Mouse (Mus musculus) MEL (cell line): Measurements from ENCODE around the gene Abca7.
A peak's percentile ranks its signal among the peaks of the same experiment; 100 is the strongest.

ENCODE experiments used
- CTCF ChIP-seq, 3 experiments: IDR thresholded peaks in 2 of 3; conservative IDR thresholded peaks in 1 of 3; 2 replicates each; pipeline ENCODE4 v1.5.1; 2011 to 2012; ENCODE audit warnings: low read length in 3 of 3, low read depth in 2 of 3, mild to moderate bottlenecking in 2 of 3, improper control_type of control experiment in 1 of 3, inconsistent platforms in 1 of 3, mixed read lengths in 1 of 3, moderate library complexity in 1 of 3; ENCODE audit not compliant: control insufficient read depth in 1 of 3, insufficient read depth in 1 of 3, poor library complexity in 1 of 3, severe bottlenecking in 1 of 3
- KAT2A ChIP-seq: conservative IDR thresholded peaks from 2 replicates; pipeline ENCODE4 v1.6.1; 2012; ENCODE audit warnings: low read depth, low read length, improper control_type of control experiment, inconsistent platforms
- POLR2A ChIP-seq, 2 experiments: IDR thresholded peaks; 2 replicates each; pipeline ENCODE4 v1.6.1; 2011 to 2012; ENCODE audit warnings: low read length in 2 of 2, mild to moderate bottlenecking in 2 of 2, control low read depth in 1 of 2, improper control_type of control experiment in 1 of 2, low read depth in 1 of 2, moderate library complexity in 1 of 2; ENCODE audit not compliant: control insufficient read depth in 1 of 2, insufficient read depth in 1 of 2, poor library complexity in 1 of 2
- POLR2AphosphoS5 ChIP-seq: IDR thresholded peaks from 2 replicates; pipeline ENCODE4 v1.6.1; 2012; ENCODE audit warnings: low read depth, borderline replicate concordance, mild to moderate bottlenecking, inconsistent platforms, low read length, moderate library complexity, mixed read lengths

DNA sequence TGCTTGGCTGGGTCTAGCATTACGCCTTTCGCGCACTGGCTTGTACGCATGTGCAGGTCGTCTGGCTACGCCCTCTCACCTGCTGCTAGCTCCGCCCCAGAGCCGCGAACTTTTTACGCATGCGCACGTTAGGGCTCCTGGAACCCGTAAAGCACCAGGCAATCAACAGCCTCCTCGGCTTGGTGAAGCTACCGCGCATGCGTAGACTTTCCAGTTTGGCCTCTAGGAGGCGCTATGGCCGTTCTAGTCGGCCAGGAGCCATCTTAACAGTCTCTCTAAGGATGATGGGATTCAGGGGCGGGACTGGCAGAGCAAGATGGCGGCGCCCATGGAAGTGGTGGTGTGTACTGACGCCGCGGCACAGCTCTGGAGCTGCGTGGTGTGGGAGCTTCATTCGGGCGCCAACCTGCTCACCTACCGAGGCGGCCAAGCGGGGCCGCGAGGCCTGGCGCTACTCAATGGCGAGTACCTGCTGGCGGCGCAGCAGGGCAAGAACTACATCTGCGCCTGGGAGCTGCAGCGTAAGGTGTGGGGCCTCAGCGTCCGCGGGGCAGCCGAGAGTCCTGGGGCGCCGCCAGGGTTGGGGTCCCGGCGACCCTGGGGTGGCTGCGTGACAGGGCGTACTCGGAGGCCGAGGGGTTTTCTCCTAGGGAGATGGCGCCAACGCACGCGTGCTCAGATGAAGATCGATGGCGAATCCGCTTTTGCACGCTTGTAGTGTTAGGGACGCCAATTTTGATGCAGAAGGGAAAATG lies 36.3 kb upstream of the Abca7 start, which contains the start of gene Wdr18:
- peak; percentile 85 to 99 (median 94) for TF ChIP-seq CTCF (IDR thresholded peaks at IDR 0.05 in 2 of 3, conservative IDR thresholded peaks at IDR 0.05 in 1 of 3; ENCODE audit: control insufficient read depth in 1 of 3, insufficient read depth in 1 of 3, low read depth in 2 of 3, low read length in 3 of 3, poor library complexity in 1 of 3, severe bottlenecking in 1 of 3)
- no peak for TF ChIP-seq POLR2AphosphoS5
- peak; percentile 57 to 87 for TF ChIP-seq POLR2A (IDR thresholded peaks at IDR 0.05; ENCODE audit: control insufficient read depth in 1 of 2, insufficient read depth in 1 of 2, low read depth in 1 of 2, low read length in 2 of 2, poor library complexity in 1 of 2)
- TF ChIP-seq KAT2A = peak; percentile 68; the same call in 1 of the 2 replicates
